Mouse (Mus musculus) megakaryocyte, embryonic 14.5 days (primary cell): ENCODE data around the gene Pip4k2b.

Experiments used
- FLI1 ChIP-seq: IDR thresholded peaks from 2 replicates; pipeline ENCODE4 v1.6.1; 2012; ENCODE audit warnings: low read length, inconsistent platforms, mixed read lengths
- GATA1 ChIP-seq: IDR thresholded peaks from 3 replicates; pipeline ENCODE4 v1.6.1; 2012; ENCODE audit warnings: mixed read lengths, low read length, inconsistent platforms, borderline replicate concordance

DNA sequence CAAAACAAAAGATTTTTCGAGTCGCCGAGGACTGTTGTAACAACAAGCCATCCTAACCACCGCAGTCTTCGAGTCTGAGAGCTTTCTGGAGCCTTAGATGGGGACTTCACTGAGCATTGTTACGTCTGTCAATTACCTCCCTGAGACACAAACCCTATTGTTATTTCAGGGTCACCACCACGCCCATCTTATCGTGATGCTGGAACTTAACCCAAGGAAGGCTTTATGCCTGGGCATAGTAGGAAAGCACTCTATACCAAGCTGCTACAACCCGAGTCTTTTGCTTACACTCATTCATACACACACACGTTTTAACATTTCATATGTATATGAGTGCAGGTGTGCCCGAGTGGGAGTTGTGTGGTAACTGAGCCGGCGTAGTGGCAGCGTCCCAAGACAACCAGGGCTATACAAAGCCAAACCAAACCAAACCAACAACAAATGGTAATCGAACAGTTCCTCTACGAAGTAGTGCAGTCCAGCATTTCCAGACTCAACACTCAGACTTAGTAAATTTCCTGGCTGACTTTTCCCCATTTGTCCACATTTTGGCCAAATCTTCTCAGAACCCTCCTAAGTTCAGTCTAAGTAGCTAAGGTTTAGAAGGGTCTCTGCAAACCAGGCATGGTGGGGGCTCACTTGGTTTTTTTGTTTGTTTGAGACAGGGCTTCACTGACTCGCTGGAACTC lies 31.4 kb upstream of the Pip4k2b start, which contains the start of gene 1700001P01Rik:
- TF ChIP-seq GATA1: no peak
- no peak for TF ChIP-seq FLI1
